Comparison of ENCODE assay signal across 8 mouse cellular contexts in genomic region chr5:140263754-140264749, GRCm38 (mm10). TPM values are rescaled to one million over a fixed set of nuclear protein-coding genes. Genes with fewer than 3 reads are reported as not detected.
DNase-seq lines count a peak whose midpoint lies in the region; ATAC-seq lines count a peak whose summit lies in the region.

No protein-coding gene starts in this region.

- H3K36me3 ChIP-seq in forebrain, embryonic 11.5 days (ENCODE audit: control insufficient read depth, insufficient read depth, low read length), result no peaks in the 10 kb centered on the region
- no peaks in the 10 kb centered on the region for H3K36me3 ChIP-seq in hindbrain, embryonic 14.5 days (replicated peaks; ENCODE audit: control insufficient read depth, insufficient read depth)
- H3K36me3 ChIP-seq in neural tube, embryonic 13.5 days, result peaks cover 20% of the 10 kb centered on the region; the same call in 1 of the 2 replicates

- H3K9ac ChIP-seq in forebrain, embryonic 11.5 days (ENCODE audit: low read length), result peak overlapping the region; percentile 44; the same call in 1 of the 2 replicates
- 0 out of 2 replicates have a peak overlapping the region, but pooled peaks have one; percentile 2 for H3K9ac ChIP-seq in hindbrain, embryonic 14.5 days
- no peak overlapping the region; the same call in 1 of the 2 replicates for H3K9ac ChIP-seq in neural tube, embryonic 13.5 days

- peaks cover 19% of the 10 kb centered on the region for H3K4me1 ChIP-seq in forebrain, embryonic 11.5 days (replicated peaks; ENCODE audit: control insufficient read depth, insufficient read depth, low read length)
- H3K4me1 ChIP-seq in hindbrain, embryonic 14.5 days (replicated peaks; ENCODE audit: control insufficient read depth, insufficient read depth, low read length), result peaks cover 21% of the 10 kb centered on the region
- peaks cover 33% of the 10 kb centered on the region for H3K4me1 ChIP-seq in neural tube, embryonic 13.5 days (replicated peaks)

- H3K9me3 ChIP-seq in forebrain, embryonic 11.5 days (ENCODE audit: control insufficient read depth, low read length), result no peaks in the 10 kb centered on the region
- H3K9me3 ChIP-seq in hindbrain, embryonic 14.5 days (ENCODE audit: control insufficient read depth, low read length), result no peaks in the 10 kb centered on the region
- no peaks in the 10 kb centered on the region for H3K9me3 ChIP-seq in neural tube, embryonic 13.5 days

- peak; percentile 67 for ATAC-seq in forebrain, embryonic 11.5 days (replicated peaks; ENCODE audit: low FRiP score)
- ATAC-seq in hindbrain, embryonic 14.5 days (ENCODE audit: low FRiP score), result peak; percentile 68; the same call in 1 of the 2 replicates
- peak; percentile 55 for ATAC-seq in neural tube, embryonic 13.5 days (ENCODE audit: low read depth)
- ATAC-seq in megakaryocyte progenitor cell, adult 5-6 weeks (replicated peaks; ENCODE audit: poor library complexity), result no peak

- H3K27me3 ChIP-seq in forebrain, embryonic 11.5 days (ENCODE audit: control insufficient read depth, insufficient read depth, low read length), result no peaks in the 10 kb centered on the region
- H3K27me3 ChIP-seq in hindbrain, embryonic 14.5 days (ENCODE audit: control insufficient read depth, insufficient read depth, low read length), result no peaks in the 10 kb centered on the region
- H3K27me3 ChIP-seq in neural tube, embryonic 13.5 days, result no peaks in the 10 kb centered on the region

- peak; percentile 64 for DNase-seq in layer of hippocampus, adult 11-12 months (ENCODE audit: low spot score)
- no peak for DNase-seq in layer of hippocampus, postnatal 25 days (ENCODE audit: extremely low spot score in 1 of 2, low spot score in 1 of 2)
- peak; percentile 68 for DNase-seq in forebrain, embryonic 11.5 days (ENCODE audit: low spot score)
- peak; percentile 52 for DNase-seq in hindbrain, embryonic 14.5 days (ENCODE audit: low spot score)
- DNase-seq in T-cell, adult 2 months (ENCODE audit: low spot score), result no peak
- DNase-seq in cerebellum, adult 8-10 months, result no peak

- H3K4me3 ChIP-seq in forebrain, embryonic 11.5 days (ENCODE audit: low read depth, low read length), result no peak overlapping the region
- H3K4me3 ChIP-seq in hindbrain, embryonic 14.5 days (replicated peaks; ENCODE audit: low read length), result no peak overlapping the region
- no peak overlapping the region for H3K4me3 ChIP-seq in neural tube, embryonic 13.5 days

- 29% methylated on average over 30 of the region's 30 CpGs for WGBS in forebrain, embryonic 11.5 days
- 27% methylated on average over 30 of the region's 30 CpGs for WGBS in hindbrain, embryonic 14.5 days
- WGBS in neural tube, embryonic 13.5 days, result 29% methylated on average over 30 of the region's 30 CpGs

- H3K4me2 ChIP-seq in forebrain, embryonic 11.5 days (ENCODE audit: low read depth, low read length, severe bottlenecking), result peak overlapping the region; percentile 1; the same call in 1 of the 2 replicates
- no peak overlapping the region for H3K4me2 ChIP-seq in hindbrain, embryonic 14.5 days (replicated peaks)
- peak overlapping the region; percentile 2; the same call in 1 of the 2 replicates for H3K4me2 ChIP-seq in neural tube, embryonic 13.5 days

- H3K27ac ChIP-seq in forebrain, embryonic 11.5 days (ENCODE audit: low read depth, low read length), result peak overlapping the region; percentile 76
- peak overlapping the region; percentile 44 for H3K27ac ChIP-seq in hindbrain, embryonic 14.5 days
- peak overlapping the region; percentile 76 for H3K27ac ChIP-seq in neural tube, embryonic 13.5 days (replicated peaks)

RNA-seq across cellular contexts. Expression of gene Mad1l1, which starts 57.3 kb away (rescaled TPM):
- 10 to 100 TPM; 17.6 to 18.6 TPM for total RNA-seq in layer of hippocampus, postnatal 25 days (2021)
- polyA plus RNA-seq in forebrain, embryonic 11.5 days (2014; fragmentation: Nextera tagmentation; extraction: Ambion mirVana), result 52.7 and 53.8 TPM in 2 replicates
- 28.3 and 28.8 TPM in 2 replicates for polyA plus RNA-seq in hindbrain, embryonic 14.5 days (2014; fragmentation: Nextera tagmentation; extraction: Ambion mirVana)
- polyA plus RNA-seq in neural tube, embryonic 13.5 days (2015; fragmentation: Nextera tagmentation; extraction: Ambion mirVana), result 31.8 and 35.4 TPM in 2 replicates
- 11.2 and 11.8 TPM in 2 replicates for total RNA-seq in megakaryocyte progenitor cell, adult 5-6 weeks (2015)
- total RNA-seq in megakaryocyte progenitor cell, adult 5-6 weeks (2017), result 63.1 and 65.3 TPM in 2 replicates

RNA-seq across cellular contexts. Expression of gene Nudt1, which starts 57.4 kb away (rescaled TPM):
- total RNA-seq in layer of hippocampus, postnatal 25 days (2021), result 1 to 10 TPM; 3.7 to 6.5 TPM
- 42.2 and 51.2 TPM in 2 replicates for polyA plus RNA-seq in forebrain, embryonic 11.5 days (2014; fragmentation: Nextera tagmentation; extraction: Ambion mirVana)
- 19.2 and 26.5 TPM in 2 replicates for polyA plus RNA-seq in hindbrain, embryonic 14.5 days (2014; fragmentation: Nextera tagmentation; extraction: Ambion mirVana)
- 33.5 and 34.3 TPM in 2 replicates for polyA plus RNA-seq in neural tube, embryonic 13.5 days (2015; fragmentation: Nextera tagmentation; extraction: Ambion mirVana)
- total RNA-seq in megakaryocyte progenitor cell, adult 5-6 weeks (2015), result 31.3 and 44.1 TPM in 2 replicates
- total RNA-seq in megakaryocyte progenitor cell, adult 5-6 weeks (2017), result 49.1 and 58.7 TPM in 2 replicates

Comparison
In these comparisons a context has a peak if more than half of its experiments do, and no peak if none do; other contexts are left out.
1. DNase-seq: peak in layer of hippocampus, adult 11-12 months (single experiment), forebrain, embryonic 11.5 days (single experiment) and hindbrain, embryonic 14.5 days (single experiment); none in layer of hippocampus, postnatal 25 days (0 of 2), T-cell, adult 2 months (single experiment) and cerebellum, adult 8-10 months (single experiment).
2. Peak in every context shown above with its lines, with median percentiles within 50 percentile points of each other: H3K27ac ChIP-seq.